Mouse (Mus musculus): ENCODE measurements around the gene Slc5a4a. TPM values are rescaled to one million over a fixed set of nuclear protein-coding genes. Genes with fewer than 3 reads are reported as not detected.

Slc5a4a gene
- polyA plus RNA-seq, 1 experiment from 2014 or later: not detected

- no peak overlapping the region for H3K4me3 ChIP-seq (ENCODE audit: low read depth, low read length)
- no peak overlapping the region for H3K4me2 ChIP-seq (ENCODE audit: low read depth, low read length)
- no peak overlapping the region for H3K27ac ChIP-seq (ENCODE audit: low read depth)
- no peaks in the 10 kb centered on the region for H3K9me3 ChIP-seq (ENCODE audit: low read length)
- DNase-seq (no peak), ATAC-seq (no peak)
- H3K4me1 ChIP-seq (ENCODE audit: insufficient read depth): no peaks in the 10 kb centered on the region
- no peak overlapping the region for H3K9ac ChIP-seq (replicated peaks)
- TF ChIP-seq EP300 (IDR thresholded peaks at IDR 0.05; ENCODE audit: low read depth): no peak
- TF ChIP-seq CTCF (IDR thresholded peaks at IDR 0.05; ENCODE audit: low read depth): peak; percentile 42
- H3K27me3 ChIP-seq (ENCODE audit: insufficient read depth, low read length): no peaks in the 10 kb centered on the region
- H3K36me3 ChIP-seq (replicated peaks; ENCODE audit: insufficient read depth, low read length): no peaks in the 10 kb centered on the region
- WGBS (ENCODE audit: insufficient replicate concordance): 57% methylated on average over 1 of the region's 1 CpGs
These were observed 82.4 kb downstream of the Slc5a4a start for GRCm38 (mm10) chr10:76229627-76230026.

- Histone ChIP-seq H3K4me2 (ENCODE audit: low read depth, low read length) (peak within 1 kb of the TSS; percentile 98), H3K4me3 (ENCODE audit: low read depth, low read length) (peak within 1 kb of the TSS; percentile 85), H3K27ac (ENCODE audit: low read depth) (peak within 1 kb of the TSS; percentile 51; the same call in 1 of the 2 replicates), H3K27me3 (ENCODE audit: insufficient read depth, low read length) (no peaks in the 10 kb centered on the region), H3K9me3 (ENCODE audit: low read length) (no peaks in the 10 kb centered on the region), H3K36me3 (replicated peaks; ENCODE audit: insufficient read depth, low read length) (no peaks in the 10 kb centered on the region), H3K4me1 (ENCODE audit: insufficient read depth) (peaks cover 9% of the 10 kb centered on the region), H3K9ac (replicated peaks) (peak within 1 kb of the TSS; percentile 67)
- WGBS (ENCODE audit: insufficient replicate concordance): 1% methylated on average over 47 of the region's 47 CpGs
- peak; percentile 29 for TF ChIP-seq CTCF (IDR thresholded peaks at IDR 0.05; ENCODE audit: low read depth)
- TF ChIP-seq EP300 (IDR thresholded peaks at IDR 0.05; ENCODE audit: low read depth): no peak
- peak; percentile 99 for ATAC-seq
- peak; percentile 91 for DNase-seq
These were observed 90.3 kb downstream of the Slc5a4a start, which contains the start of gene Prmt2 for GRCm38 (mm10) chr10:76237341-76238225. Prmt2 (minus strand) TSS chr10:76237865.

MicroRNAs within 50 kb of the gene (microRNA counts, 519-probe panel; counts per million panel counts)
- not detected for microRNA mmu-miR-678

Small RNA genes lying within 50 kb of the gene (microRNA-seq; reads per million reads assigned to microRNA genes)
- gene Mir678: not detected

Other genes with a start within 250 kb of the Slc5a4a start
- 35.5 and 36.0 TPM in 2 replicates for gene Smarcb1, start 225.8 kb upstream of the Slc5a4a start, polyA plus RNA-seq (2015; fragmentation: Nextera tagmentation; extraction: Ambion mirVana)
- gene Chchd10, start 214.3 kb upstream of the Slc5a4a start, polyA plus RNA-seq (2015; fragmentation: Nextera tagmentation; extraction: Ambion mirVana): 1,168 and 1,173 TPM in 2 replicates
- gene Mmp11, start 211.0 kb upstream of the Slc5a4a start, polyA plus RNA-seq (2015; fragmentation: Nextera tagmentation; extraction: Ambion mirVana): 2.8 and 3.6 TPM in 2 replicates
- 6.9 and 8.6 TPM in 2 replicates for gene Gm867, start 206.8 kb upstream of the Slc5a4a start, polyA plus RNA-seq (2015; fragmentation: Nextera tagmentation; extraction: Ambion mirVana)
- 61.6 and 65.5 TPM in 2 replicates for gene Vpreb3, start 204.4 kb upstream of the Slc5a4a start, polyA plus RNA-seq (2015; fragmentation: Nextera tagmentation; extraction: Ambion mirVana)
- 0.04 and 0.06 TPM in 2 replicates for gene Gm5134, start 192.9 kb upstream of the Slc5a4a start, polyA plus RNA-seq (2015; fragmentation: Nextera tagmentation; extraction: Ambion mirVana)
- 7.3 and 8.3 TPM in 2 replicates for gene Zfp280b, start 114.8 kb upstream of the Slc5a4a start, polyA plus RNA-seq (2015; fragmentation: Nextera tagmentation; extraction: Ambion mirVana)
- not detected in 2 replicates for gene Slc5a4b, start 36.5 kb upstream of the Slc5a4a start, polyA plus RNA-seq (2015; fragmentation: Nextera tagmentation; extraction: Ambion mirVana)
- 2.7 and 3.0 TPM in 2 replicates for gene Prmt2, start 90.4 kb downstream of the Slc5a4a start, polyA plus RNA-seq (2015; fragmentation: Nextera tagmentation; extraction: Ambion mirVana)
- 0.14 and 0.23 TPM in 2 replicates for gene S100b, start 106.4 kb downstream of the Slc5a4a start, polyA plus RNA-seq (2015; fragmentation: Nextera tagmentation; extraction: Ambion mirVana)
- gene Dip2a, start 197.8 kb downstream of the Slc5a4a start, polyA plus RNA-seq (2015; fragmentation: Nextera tagmentation; extraction: Ambion mirVana): 0.67 and 0.97 TPM in 2 replicates